Mouse (Mus musculus) heart, embryonic 11.5 days (tissue): ENCODE results near the gene Hipk2. TPM values are rescaled to one million over a fixed set of nuclear protein-coding genes. Genes with fewer than 3 reads are reported as not detected.
A peak's percentile ranks its signal among the peaks of the same experiment; 100 is the strongest.

Experiments
- ATAC-seq: fragments of 200-750 bp; cut with Nextera tagmentation; replicated peaks from 2 replicates; pipeline ENCODE4 v1.8.0; 2017; ENCODE audit warnings: moderate library complexity; ENCODE audit not compliant: insufficient number of reproducible peaks, low FRiP score, low TSS enrichment
- H3K27ac ChIP-seq: fragments of 300-500 bp; sonication (generic); 2 replicates; pipeline ENCODE4 v1.5.1; 2014; ENCODE audit warnings: mild to moderate bottlenecking, low read depth, low read length
- H3K27me3 ChIP-seq: fragments of 300-500 bp; sonication (generic); 2 replicates; pipeline ENCODE4 v1.6.1; 2014; ENCODE audit warnings: mild to moderate bottlenecking, low read length, mixed read lengths; ENCODE audit not compliant: control insufficient read depth, insufficient read depth
- H3K36me3 ChIP-seq: fragments of 300-500 bp; sonication (generic); 2 replicates; pipeline ENCODE4 v1.6.1; 2014; ENCODE audit warnings: mild to moderate bottlenecking, low read length, moderate library complexity, mixed read lengths; ENCODE audit not compliant: control insufficient read depth, insufficient read depth
- H3K4me1 ChIP-seq: fragments of 300-500 bp; sonication (generic); 2 replicates; pipeline ENCODE4 v1.6.1; 2014; ENCODE audit warnings: low read length; ENCODE audit not compliant: control insufficient read depth, insufficient read depth
- H3K4me2 ChIP-seq: fragments of 300-500 bp; sonication (generic); 2 replicates; pipeline ENCODE4 v1.6.1; 2014; ENCODE audit warnings: mild to moderate bottlenecking, moderate library complexity
- H3K4me3 ChIP-seq: fragments of 300-500 bp; sonication (generic); 2 replicates; pipeline ENCODE4 v1.5.1; 2014; ENCODE audit warnings: low read depth, low read length
- H3K9ac ChIP-seq: fragments of 300-500 bp; sonication (generic); 2 replicates; pipeline ENCODE4 v1.6.1; 2014; ENCODE audit warnings: mild to moderate bottlenecking, low read depth, low read length, moderate library complexity
- H3K9me3 ChIP-seq: fragments of 300-500 bp; sonication (generic); replicated peaks from 2 replicates; pipeline ENCODE4 v1.6.1; 2016; ENCODE audit warnings: low read length; ENCODE audit not compliant: control insufficient read depth
- WGBS: fragments of 180-500 bp; shearing (Covaris S2); extraction: QIAGEN DNeasy Blood & Tissue Kit; methylation state at CpG from one replicate; pipeline ENCODE4 v1.1.7; 2014; ENCODE audit not compliant: insufficient replicate concordance; 5-methylcytosine and 5-hydroxymethylcytosine counted together
- polyA plus RNA-seq: library from polyadenylated mRNA; unstranded; fragments of >200 nt; fragmentation: Nextera tagmentation; extraction: Ambion mirVana; gene quantifications from 2 replicates; pipeline ENCODE4 v1.2.1, GENCODE M21; 2014

The Hipk2 gene
- polyA plus RNA-seq, 1 experiment from 2014 or later = 18.9 TPM

DNA sequence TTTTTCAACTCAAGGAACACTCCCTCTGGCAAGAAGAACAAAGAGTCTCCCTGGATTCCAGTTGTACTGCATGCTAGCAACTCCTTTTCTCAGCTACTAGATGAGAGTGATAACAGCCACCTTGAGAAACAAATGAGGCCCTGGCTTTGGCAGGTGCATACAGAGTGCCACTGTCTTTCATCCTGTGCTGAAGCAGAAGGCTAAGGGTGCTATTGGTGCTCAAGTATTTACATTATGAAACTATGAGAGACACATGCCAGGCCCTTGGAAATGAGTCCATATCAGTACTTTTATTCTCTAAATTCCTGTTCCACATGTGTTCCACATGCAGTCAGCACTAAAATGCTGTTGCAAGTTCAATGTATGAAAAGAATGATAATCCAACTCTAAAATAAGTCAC, 79.0 kb downstream of the Hipk2 start:
- Histone ChIP-seq H3K36me3 (no peaks in the 10 kb centered on the region), H3K4me3 (no peak overlapping the region), H3K9ac (no peak overlapping the region), H3K4me1 (peaks cover 24% of the 10 kb centered on the region), H3K9me3 (no peaks in the 10 kb centered on the region), H3K27ac (no peak overlapping the region), H3K27me3 (no peaks in the 10 kb centered on the region), H3K4me2 (no peak overlapping the region)
- no peak for ATAC-seq

DNA sequence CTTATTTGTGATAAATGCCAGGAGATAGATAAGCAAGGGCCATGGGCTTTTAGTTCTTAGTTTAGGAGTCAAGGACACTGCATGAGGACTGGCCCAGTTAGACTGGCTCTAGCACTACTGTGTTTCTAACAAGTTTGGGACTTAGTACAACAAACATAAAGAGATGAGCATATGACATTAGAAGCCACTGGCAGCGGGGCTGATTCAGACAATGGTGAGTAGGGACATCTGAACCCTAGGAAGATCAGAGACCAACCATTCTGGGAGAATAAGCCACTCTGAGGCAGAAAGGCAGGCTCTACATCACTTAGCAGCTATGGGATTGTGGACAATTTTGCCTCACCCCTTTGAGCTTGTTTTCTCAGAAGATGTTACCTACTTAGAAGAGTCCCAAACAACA, 79.6 kb downstream of the Hipk2 start:
- Histone ChIP-seq H3K4me2 (no peak overlapping the region), H3K9me3 (no peaks in the 10 kb centered on the region)
- 93% methylated on average over 1 of the region's 1 CpGs for WGBS

DNA sequence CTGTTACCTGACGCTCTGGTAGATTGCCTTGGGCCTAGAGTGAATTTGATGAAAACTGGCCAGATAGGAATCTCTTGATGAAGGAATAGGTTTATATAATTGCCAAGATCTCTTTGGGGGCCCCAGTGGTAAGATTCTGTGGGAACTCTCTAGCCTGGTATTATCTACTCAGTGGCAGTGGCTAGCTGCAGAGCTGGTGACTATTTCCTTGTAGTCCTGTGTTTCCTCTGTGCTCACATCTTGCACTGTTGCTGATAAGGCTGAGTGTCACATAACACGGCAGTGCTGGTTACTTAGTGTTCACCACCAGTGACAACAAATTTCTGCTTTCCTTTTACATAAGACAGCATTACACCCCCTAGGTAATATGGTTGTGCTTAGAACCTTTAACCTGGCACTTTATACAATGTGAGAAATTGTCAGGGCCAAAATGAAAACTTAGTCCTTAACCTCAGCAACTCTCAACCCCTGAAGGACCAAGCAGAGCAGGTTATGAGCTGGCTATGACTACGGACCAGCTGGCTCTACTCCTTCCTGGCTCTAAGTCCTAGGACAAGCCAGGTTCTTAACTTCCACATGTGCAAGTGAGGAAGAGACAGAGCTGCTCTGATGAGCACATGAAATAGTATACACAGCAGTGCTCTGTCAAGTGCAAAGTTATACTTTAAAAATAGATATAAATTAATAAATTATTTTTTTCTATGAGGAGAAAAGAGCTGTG, 80.7 kb downstream of the Hipk2 start:
- Histone ChIP-seq H3K4me2 (no peak overlapping the region), H3K27me3 (no peaks in the 10 kb centered on the region), H3K27ac (peak overlapping the region; percentile 54; the same call in 1 of the 2 replicates), H3K4me3 (no peak overlapping the region), H3K9ac (no peak overlapping the region), H3K4me1 (peaks cover 24% of the 10 kb centered on the region), H3K36me3 (no peaks in the 10 kb centered on the region), H3K9me3 (no peaks in the 10 kb centered on the region)
- ATAC-seq = no peak
- WGBS = 49% methylated on average over 3 of the region's 3 CpGs

More for the DNA sequence above, 79.6 kb downstream of the Hipk2 start:
- ATAC-seq = no peak
- no peak overlapping the region for H3K9ac ChIP-seq
- H3K4me1 ChIP-seq = peaks cover 24% of the 10 kb centered on the region
- no peaks in the 10 kb centered on the region for H3K27me3 ChIP-seq
- no peak overlapping the region for H3K4me3 ChIP-seq
- H3K27ac ChIP-seq = no peak overlapping the region
- no peaks in the 10 kb centered on the region for H3K36me3 ChIP-seq

DNA sequence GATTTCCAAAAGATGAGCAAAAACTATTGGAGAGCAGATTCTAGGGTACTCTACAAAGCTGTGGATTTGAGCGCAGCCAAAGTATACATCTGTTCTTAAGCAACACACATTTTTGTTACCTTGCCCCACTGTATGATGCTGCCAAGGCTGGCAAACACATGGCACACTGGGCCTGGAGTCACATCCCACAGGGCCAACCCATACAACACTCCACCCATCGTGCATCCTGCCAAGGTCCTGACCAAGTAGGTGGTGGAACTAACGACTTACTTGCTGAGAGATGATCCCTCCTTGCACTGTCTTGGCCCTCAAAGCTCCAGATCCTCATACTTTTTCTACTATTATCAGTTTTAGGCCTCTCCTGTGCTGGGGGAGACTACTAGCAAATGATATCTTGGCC, 83.0 kb downstream of the Hipk2 start:
- H3K9ac ChIP-seq = no peak overlapping the region
- H3K36me3 ChIP-seq = no peaks in the 10 kb centered on the region
- H3K9me3 ChIP-seq = no peaks in the 10 kb centered on the region
- no peak overlapping the region for H3K4me3 ChIP-seq
- 87% methylated on average over 3 of the region's 3 CpGs for WGBS
- no peak overlapping the region for H3K27ac ChIP-seq
- no peaks in the 10 kb centered on the region for H3K27me3 ChIP-seq
- H3K4me2 ChIP-seq = no peak overlapping the region
- peaks cover 22% of the 10 kb centered on the region for H3K4me1 ChIP-seq
- no peak for ATAC-seq

DNA sequence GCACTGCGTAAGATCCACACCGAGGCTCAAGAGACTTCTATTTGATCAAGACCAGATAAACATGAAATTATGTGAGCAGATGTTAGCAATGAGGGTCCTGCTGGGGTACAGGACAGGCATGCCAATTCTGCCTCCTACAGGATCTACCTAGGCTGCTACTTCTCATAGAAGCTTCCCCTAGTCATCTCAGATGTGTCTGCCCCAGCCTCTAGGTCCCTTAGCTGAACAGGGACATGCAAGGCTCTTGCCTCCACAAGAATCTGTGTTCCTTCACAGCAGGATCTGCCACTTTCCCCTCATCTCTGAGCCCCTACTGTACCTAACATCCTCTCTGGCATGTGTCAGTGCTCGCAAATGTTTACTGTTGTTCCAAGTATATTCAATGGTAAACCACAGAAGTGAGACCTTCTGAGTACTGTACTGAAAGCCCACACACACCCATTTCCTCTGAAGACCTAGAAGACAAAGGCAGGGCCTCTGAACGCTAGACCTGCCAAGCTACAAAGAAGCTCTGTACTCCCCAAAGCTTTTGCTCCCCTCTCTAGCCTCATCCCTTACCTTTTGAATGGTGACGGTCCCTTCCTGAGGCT, 86.6 kb downstream of the Hipk2 start:
- H3K9ac ChIP-seq = no peak overlapping the region
- no peak overlapping the region for H3K4me2 ChIP-seq
- H3K27ac ChIP-seq = no peak overlapping the region
- ATAC-seq = no peak
- no peaks in the 10 kb centered on the region for H3K27me3 ChIP-seq
- no peak overlapping the region for H3K4me3 ChIP-seq
- no peaks in the 10 kb centered on the region for H3K36me3 ChIP-seq
- no peaks in the 10 kb centered on the region for H3K9me3 ChIP-seq
- 82% methylated on average over 5 of the region's 5 CpGs for WGBS
- peaks cover 10% of the 10 kb centered on the region for H3K4me1 ChIP-seq

DNA sequence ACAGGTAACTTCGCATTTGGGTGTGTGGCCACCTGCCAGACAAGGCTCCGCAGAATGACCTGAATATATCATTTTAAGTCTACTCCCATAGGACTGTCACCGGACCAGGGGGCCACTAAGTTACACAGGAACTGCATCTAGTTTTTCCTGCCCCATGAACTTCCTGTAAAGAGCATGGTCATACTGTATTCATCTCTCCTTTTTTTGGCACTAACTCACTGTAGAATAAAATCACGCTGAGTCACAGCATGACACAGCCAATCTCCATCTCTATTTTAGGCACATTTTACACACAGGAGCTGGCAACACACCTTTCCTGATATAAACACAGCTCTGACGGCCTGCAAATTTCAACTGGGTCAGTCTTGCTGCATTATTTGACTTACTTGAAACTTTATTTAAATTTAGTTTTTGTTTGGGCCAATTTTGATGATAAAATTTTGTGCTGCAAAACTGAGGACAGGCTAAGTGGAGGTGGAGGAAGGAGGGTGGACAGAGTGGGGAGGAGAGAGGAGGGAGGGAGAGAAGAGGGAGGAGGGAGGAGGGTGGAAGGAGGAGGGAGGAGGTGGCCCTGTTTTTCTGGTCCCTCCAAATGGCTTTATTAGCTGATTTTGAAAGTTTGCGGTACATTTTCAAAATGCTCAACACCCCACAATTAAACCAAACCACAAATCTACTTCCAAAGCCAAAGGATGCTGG, 88.0 kb downstream of the Hipk2 start:
- 77% methylated on average over 6 of the region's 6 CpGs for WGBS
- H3K9ac ChIP-seq = no peak overlapping the region
- 0 out of 2 replicates have a peak, but pooled peaks have one; percentile 39 for ATAC-seq

DNA sequence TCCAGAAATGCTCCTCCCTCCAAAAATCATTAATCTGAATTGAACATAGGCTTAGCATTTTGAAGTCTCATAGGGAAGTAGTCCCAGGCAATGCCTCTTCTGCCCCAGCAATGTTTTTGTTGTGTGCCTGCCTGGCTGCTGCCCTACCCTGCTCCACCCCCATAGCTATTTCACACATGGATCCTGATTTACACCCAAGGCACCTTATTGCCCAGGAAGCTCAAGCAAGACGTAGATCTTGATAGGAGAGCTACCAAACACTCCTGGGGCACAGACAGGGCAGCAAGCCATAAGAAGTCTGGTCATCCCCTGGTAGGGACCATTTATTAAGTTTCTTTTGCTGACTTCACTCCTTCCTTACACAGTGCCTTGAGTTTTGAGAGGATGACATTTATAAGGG, 88.8 kb downstream of the Hipk2 start:
- no peak overlapping the region for H3K27ac ChIP-seq
- H3K9ac ChIP-seq = no peak overlapping the region
- WGBS = 24% methylated on average over 1 of the region's 1 CpGs

More for the DNA sequence above, 88.0 kb downstream of the Hipk2 start:
- Histone ChIP-seq H3K27ac (peak overlapping the region; percentile 29; the same call in 1 of the 2 replicates), H3K4me2 (no peak overlapping the region), H3K27me3 (no peaks in the 10 kb centered on the region), H3K9me3 (no peaks in the 10 kb centered on the region), H3K4me3 (no peak overlapping the region), H3K4me1 (peaks cover 10% of the 10 kb centered on the region), H3K36me3 (no peaks in the 10 kb centered on the region)

DNA sequence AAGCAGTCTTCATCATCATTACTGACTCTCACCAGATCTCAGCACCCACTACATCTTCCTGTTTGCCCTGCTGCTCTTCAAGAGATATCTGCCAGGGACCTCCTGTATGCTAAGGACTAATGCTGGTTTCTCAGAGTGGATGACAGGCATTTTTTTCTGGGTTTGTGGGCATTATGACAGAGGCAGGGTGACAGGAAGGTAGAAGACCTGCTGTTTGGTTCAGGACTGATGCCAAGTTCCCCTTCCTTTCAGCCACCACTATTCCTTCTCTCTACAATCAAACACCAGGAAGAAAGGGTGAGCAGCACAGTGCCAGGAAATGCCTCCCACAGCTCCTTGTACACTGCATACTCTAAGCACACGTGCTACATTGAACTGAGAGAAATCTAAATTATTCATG, 90.2 kb downstream of the Hipk2 start:
- no peak overlapping the region for H3K27ac ChIP-seq
- H3K4me3 ChIP-seq = no peak overlapping the region
- no peak for ATAC-seq
- H3K4me1 ChIP-seq = peaks cover 10% of the 10 kb centered on the region
- H3K9ac ChIP-seq = no peak overlapping the region
- no peaks in the 10 kb centered on the region for H3K27me3 ChIP-seq
- H3K36me3 ChIP-seq = no peaks in the 10 kb centered on the region
- no peaks in the 10 kb centered on the region for H3K9me3 ChIP-seq
- 52% methylated on average over 1 of the region's 1 CpGs for WGBS
- H3K4me2 ChIP-seq = no peak overlapping the region

More for the DNA sequence above, 88.8 kb downstream of the Hipk2 start:
- H3K27me3 ChIP-seq = no peaks in the 10 kb centered on the region
- H3K9me3 ChIP-seq = no peaks in the 10 kb centered on the region
- H3K4me3 ChIP-seq = no peak overlapping the region
- no peak for ATAC-seq
- no peak overlapping the region for H3K4me2 ChIP-seq
- no peaks in the 10 kb centered on the region for H3K36me3 ChIP-seq
- H3K4me1 ChIP-seq = peaks cover 10% of the 10 kb centered on the region
